Mouse (Mus musculus): Measurements from ENCODE around the gene Lpo. TPM values are rescaled to one million over a fixed set of nuclear protein-coding genes. Genes with fewer than 3 reads are reported as not detected.

Lpo gene
- polyA plus RNA-seq, 1 experiment from 2014 or later: 0.04 TPM

DNA sequence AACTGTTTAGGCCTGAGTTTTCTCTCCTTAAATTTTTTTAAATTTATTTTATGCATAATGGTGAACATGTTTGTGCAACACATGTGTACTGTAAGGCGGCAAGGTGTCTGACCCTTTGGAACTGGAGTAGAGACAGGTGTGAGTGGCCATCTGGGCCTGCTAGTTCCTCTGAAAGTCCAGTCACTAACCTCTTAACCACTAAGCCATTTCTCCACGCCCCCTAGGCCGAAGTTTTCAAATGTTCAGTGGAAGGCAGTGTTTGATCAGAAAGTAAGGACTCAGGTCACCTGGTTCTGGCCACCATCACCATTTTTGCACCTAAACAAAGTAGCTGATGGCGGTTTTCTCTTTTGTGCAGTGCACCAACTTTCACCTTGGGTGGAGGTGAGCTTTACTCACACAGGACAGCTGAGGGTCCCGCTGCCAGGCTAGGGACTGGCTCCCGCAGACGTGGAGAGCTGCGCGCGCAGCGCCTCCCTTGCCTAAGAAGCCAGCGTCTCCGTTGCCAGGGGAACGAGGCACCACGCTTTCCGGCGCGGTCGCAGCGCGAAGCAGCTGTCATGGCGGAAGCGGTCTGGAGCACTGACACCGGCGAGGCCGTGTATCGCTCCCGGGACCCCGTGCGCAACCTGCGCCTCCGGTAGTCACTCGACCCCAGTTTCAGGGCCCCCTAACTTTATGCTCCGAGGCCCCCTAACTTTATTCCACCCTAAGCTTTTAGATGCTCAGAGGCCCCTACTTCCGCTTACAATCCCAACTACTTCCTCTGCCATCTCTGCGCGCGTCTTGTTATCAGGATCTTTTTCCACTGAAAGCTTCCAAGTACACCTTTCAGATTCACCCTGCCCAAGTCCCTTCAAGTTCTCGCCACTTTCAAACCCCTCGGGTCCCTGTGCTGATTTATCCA is 24.9 kb upstream of the Lpo start, which contains the start of gene Mks1:
TSS of gene Mks1 (plus strand) at position 526 of the 907 bp plus-strand sequence.
- Histone ChIP-seq H3K4me1 (ENCODE audit: control insufficient read depth, insufficient read depth, low read length) (no peaks in the 10 kb centered on the region), H3K9ac (ENCODE audit: low read depth, low read length) (peak within 1 kb of the TSS; percentile 71), H3K4me3 (ENCODE audit: low read length) (peak within 1 kb of the TSS; percentile 68), H3K27me3 (replicated peaks; ENCODE audit: control insufficient read depth, insufficient read depth, low read length) (no peaks in the 10 kb centered on the region), H3K4me2 (ENCODE audit: low read depth, low read length) (peak within 1 kb of the TSS; percentile 75), H3K36me3 (ENCODE audit: control insufficient read depth, insufficient read depth, low read length) (no peaks in the 10 kb centered on the region; the same call in 1 of the 2 replicates), H3K9me3 (ENCODE audit: control insufficient read depth, low read length) (no peaks in the 10 kb centered on the region), H3K27ac (ENCODE audit: low read length) (peak within 1 kb of the TSS; percentile 5)
- peak; percentile 95 for ATAC-seq
- WGBS: 4% methylated on average over 40 of the region's 40 CpGs

DNA sequence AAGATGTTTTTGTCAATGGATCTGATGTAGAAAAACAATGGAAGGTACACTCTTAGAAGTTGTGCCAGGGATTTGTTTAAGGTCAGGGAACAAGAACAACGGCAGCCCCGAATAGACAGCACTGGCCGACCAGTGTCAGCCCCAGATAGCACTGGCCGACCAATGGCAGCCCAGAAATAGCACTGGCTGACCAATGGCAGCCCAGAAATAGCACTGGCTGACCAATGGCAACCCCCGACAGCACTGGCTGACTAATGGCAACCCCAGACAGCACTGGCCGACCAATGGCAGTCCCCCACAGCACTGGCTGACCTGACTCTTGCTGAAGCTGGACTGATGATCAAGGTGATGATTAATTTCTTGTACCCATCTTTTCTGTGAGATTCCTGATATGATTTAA is 19.8 kb upstream of the Lpo start:
- H3K4me1 ChIP-seq (ENCODE audit: control insufficient read depth, insufficient read depth, low read length): no peaks in the 10 kb centered on the region
- no peaks in the 10 kb centered on the region for H3K27me3 ChIP-seq (replicated peaks; ENCODE audit: control insufficient read depth, insufficient read depth, low read length)
- no peak overlapping the region for H3K4me3 ChIP-seq (ENCODE audit: low read length)
- 0 out of 2 replicates have a peak, but pooled peaks have one; percentile 19 for ATAC-seq
- no peak overlapping the region for H3K4me2 ChIP-seq (ENCODE audit: low read depth, low read length)
- H3K27ac ChIP-seq (ENCODE audit: low read length): no peak overlapping the region
- H3K36me3 ChIP-seq (ENCODE audit: control insufficient read depth, insufficient read depth, low read length): no peaks in the 10 kb centered on the region
- 81% methylated on average over 6 of the region's 6 CpGs for WGBS
- H3K9ac ChIP-seq (ENCODE audit: low read depth, low read length): no peak overlapping the region
- H3K9me3 ChIP-seq (ENCODE audit: control insufficient read depth, low read length): no peaks in the 10 kb centered on the region

DNA sequence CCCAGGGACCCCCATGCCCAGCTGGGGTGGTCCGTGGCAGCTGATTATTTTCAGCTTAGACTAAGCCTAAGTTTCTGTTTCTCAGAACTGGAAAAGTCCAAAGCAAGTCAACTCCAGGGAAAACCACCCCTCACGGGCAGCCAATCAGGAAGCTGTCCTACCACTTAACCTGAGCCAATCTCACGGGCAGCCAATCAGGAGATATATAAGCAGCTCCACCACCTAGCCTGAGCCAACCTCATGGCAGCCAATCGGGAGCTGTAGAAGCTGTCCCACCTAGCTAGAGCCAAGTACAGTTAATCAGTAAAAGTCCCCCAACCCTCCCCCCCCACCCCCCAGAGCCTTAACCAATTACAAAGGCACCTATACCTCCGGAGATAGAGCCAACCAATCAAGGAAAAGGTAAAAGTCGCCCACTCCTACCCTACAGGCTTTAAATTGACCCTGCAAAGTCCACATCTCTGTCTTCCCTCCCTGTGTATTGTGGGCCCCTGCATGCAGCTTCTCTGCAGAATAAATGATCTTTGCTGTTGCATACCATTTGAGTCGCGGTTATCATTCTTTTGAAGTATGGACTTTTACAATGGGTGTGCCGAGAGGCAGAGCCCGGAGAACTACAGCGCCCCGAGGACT is 19.0 kb upstream of the Lpo start:
- Histone ChIP-seq H3K27me3 (replicated peaks; ENCODE audit: control insufficient read depth, insufficient read depth, low read length) (no peaks in the 10 kb centered on the region), H3K4me3 (ENCODE audit: low read length) (no peak overlapping the region), H3K36me3 (ENCODE audit: control insufficient read depth, insufficient read depth, low read length) (no peaks in the 10 kb centered on the region), H3K4me1 (ENCODE audit: control insufficient read depth, insufficient read depth, low read length) (no peaks in the 10 kb centered on the region), H3K9me3 (ENCODE audit: control insufficient read depth, low read length) (no peaks in the 10 kb centered on the region), H3K4me2 (ENCODE audit: low read depth, low read length) (peak overlapping the region; percentile 25), H3K27ac (ENCODE audit: low read length) (no peak overlapping the region), H3K9ac (ENCODE audit: low read depth, low read length) (no peak overlapping the region)
- 63% methylated on average over 12 of the region's 12 CpGs for WGBS
- peak; percentile 92 for ATAC-seq

DNA sequence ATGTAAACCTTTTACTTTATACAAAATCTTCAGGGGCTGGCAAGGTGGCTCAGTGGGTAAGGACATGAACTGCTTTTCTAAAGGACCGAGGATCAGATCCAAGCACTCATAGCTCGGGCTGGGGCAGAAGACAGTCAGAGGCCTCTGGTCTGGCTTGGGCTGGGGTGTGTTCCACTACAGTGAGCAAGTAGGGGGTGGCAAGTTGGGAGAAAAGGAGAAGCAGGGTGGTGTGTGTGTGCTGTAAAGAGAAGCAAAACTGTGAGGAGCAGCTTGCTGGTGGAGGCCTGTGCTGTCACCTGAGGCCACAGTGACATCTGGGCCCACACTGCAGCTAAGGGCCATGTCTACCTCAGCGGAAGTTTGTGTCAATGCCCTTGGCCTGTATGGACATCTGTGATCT is 13.3 kb upstream of the Lpo start:
- Histone ChIP-seq H3K9ac (ENCODE audit: low read depth, low read length) (no peak overlapping the region), H3K4me2 (ENCODE audit: low read depth, low read length) (no peak overlapping the region), H3K4me1 (ENCODE audit: control insufficient read depth, insufficient read depth, low read length) (no peaks in the 10 kb centered on the region), H3K36me3 (ENCODE audit: control insufficient read depth, insufficient read depth, low read length) (no peaks in the 10 kb centered on the region), H3K27ac (ENCODE audit: low read length) (no peak overlapping the region), H3K9me3 (ENCODE audit: control insufficient read depth, low read length) (no peaks in the 10 kb centered on the region), H3K27me3 (replicated peaks; ENCODE audit: control insufficient read depth, insufficient read depth, low read length) (no peaks in the 10 kb centered on the region), H3K4me3 (ENCODE audit: low read length) (no peak overlapping the region)
- no peak for ATAC-seq
- 83% methylated on average over 3 of the region's 3 CpGs for WGBS

DNA sequence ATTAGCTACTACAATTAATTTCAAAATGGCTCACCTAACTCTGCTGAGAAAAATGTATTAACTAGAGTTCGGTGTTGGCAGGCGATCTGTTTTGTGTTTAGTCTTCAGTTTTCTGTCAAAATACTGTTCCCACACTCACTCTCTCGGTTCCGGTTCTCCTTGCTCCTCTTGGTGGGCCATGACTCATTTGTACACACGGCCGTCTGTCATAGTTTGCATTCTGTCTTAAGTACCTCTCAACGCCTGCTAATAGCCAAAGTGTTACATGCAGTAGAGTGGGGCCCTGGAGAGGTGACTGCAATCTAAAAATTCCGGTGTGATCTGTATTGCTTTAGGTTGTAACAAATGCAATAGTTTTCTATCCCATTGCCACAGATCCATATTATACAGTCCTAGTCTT is 12.6 kb upstream of the Lpo start:
- H3K4me1 ChIP-seq (ENCODE audit: control insufficient read depth, insufficient read depth, low read length): no peaks in the 10 kb centered on the region
- 67% methylated on average over 8 of the region's 8 CpGs for WGBS
- H3K9ac ChIP-seq (ENCODE audit: low read depth, low read length): no peak overlapping the region
- no peak overlapping the region for H3K4me3 ChIP-seq (ENCODE audit: low read length)
- ATAC-seq: no peak
- no peaks in the 10 kb centered on the region for H3K9me3 ChIP-seq (ENCODE audit: control insufficient read depth, low read length)
- H3K27ac ChIP-seq (ENCODE audit: low read length): no peak overlapping the region
- no peaks in the 10 kb centered on the region for H3K36me3 ChIP-seq (ENCODE audit: control insufficient read depth, insufficient read depth, low read length)
- no peak overlapping the region for H3K4me2 ChIP-seq (ENCODE audit: low read depth, low read length)
- no peaks in the 10 kb centered on the region for H3K27me3 ChIP-seq (replicated peaks; ENCODE audit: control insufficient read depth, insufficient read depth, low read length)

DNA sequence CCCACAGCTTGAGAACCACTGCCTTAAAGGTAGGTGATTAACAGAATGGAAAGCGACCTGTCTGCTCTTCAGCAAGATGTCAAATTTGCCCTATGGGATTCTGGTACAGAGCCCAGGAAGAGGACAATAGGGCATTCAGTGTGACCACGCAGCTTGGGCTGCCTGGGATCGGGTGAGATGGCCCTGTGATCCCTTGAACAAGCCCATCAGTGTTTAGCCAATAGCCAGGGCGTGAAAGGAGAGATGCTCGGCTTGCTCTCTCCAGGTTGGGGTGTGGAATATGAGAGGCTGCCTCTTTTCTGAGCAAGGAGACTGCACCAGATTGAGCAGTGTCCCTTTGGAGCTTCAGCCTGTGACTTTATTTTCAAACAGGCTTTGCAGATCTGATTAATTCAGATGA is 6.6 kb downstream of the Lpo start:
- H3K27ac ChIP-seq (ENCODE audit: low read length): no peak overlapping the region
- no peak overlapping the region for H3K4me3 ChIP-seq (ENCODE audit: low read length)
- H3K4me1 ChIP-seq (ENCODE audit: control insufficient read depth, insufficient read depth, low read length): no peaks in the 10 kb centered on the region
- no peaks in the 10 kb centered on the region for H3K27me3 ChIP-seq (replicated peaks; ENCODE audit: control insufficient read depth, insufficient read depth, low read length)
- no peak overlapping the region for H3K9ac ChIP-seq (ENCODE audit: low read depth, low read length)
- no peak overlapping the region for H3K4me2 ChIP-seq (ENCODE audit: low read depth, low read length)
- no peaks in the 10 kb centered on the region for H3K36me3 ChIP-seq (ENCODE audit: control insufficient read depth, insufficient read depth, low read length)
- WGBS: 59% methylated on average over 5 of the region's 5 CpGs
- H3K9me3 ChIP-seq (ENCODE audit: control insufficient read depth, low read length): no peaks in the 10 kb centered on the region
- no peak for ATAC-seq

DNA sequence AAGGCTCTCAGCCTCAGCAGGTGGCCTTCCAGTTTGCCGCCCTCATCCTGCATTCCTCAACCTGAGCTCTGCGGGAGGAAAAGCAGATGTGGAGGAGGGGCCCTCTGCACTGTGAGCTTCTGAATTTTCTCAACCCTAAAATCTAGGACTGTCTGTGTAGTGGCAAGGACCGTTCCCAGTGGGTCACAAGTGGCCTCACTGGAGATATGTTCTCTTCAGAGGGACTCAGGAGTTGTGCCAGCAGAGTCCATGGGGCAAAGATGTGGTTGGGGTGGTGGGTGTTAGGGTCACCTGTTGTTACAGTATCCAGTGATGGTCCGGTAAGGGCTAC is 10.7 kb downstream of the Lpo start:
- Histone ChIP-seq H3K4me2 (ENCODE audit: low read depth, low read length) (peak overlapping the region; percentile 56), H3K9me3 (ENCODE audit: control insufficient read depth, low read length) (no peaks in the 10 kb centered on the region), H3K4me1 (ENCODE audit: control insufficient read depth, insufficient read depth, low read length) (no peaks in the 10 kb centered on the region)

DNA sequence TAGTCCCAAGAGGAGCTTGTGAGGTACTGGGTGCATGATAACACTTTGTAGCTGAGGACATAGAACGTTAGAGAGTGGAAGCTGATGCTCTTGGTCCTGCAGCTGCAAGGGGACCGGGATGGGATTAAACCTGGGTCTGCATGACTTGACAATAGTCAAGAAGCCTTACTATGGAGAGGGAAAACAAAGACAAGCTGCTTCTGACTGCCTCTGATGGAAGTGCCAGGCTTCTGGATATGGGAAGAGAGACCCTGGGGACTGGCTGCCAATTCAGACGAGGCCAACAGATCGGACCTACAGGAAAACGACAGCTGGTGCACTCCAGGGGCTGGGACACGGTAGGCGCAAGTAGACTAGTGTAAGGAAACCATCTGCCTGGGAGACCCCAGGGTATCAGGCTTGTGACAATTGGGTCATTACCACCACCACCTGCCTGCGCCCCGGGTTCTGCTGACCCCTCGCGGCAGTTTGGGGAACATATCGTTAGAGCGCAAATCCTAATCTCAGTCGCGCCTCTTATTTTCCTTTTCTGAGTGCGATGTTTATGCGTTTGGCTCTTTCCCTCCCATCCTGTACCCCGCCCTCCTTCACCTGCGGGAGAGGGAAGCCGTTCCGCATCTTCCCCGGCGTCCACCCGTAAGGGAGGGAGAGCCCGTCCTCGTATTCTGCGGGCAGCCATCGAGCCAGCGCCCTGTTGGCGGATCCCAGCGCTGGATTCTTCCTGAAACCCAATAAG is 11.2 kb downstream of the Lpo start:
- Histone ChIP-seq H3K36me3 (ENCODE audit: control insufficient read depth, insufficient read depth, low read length) (no peaks in the 10 kb centered on the region), H3K4me3 (ENCODE audit: low read length) (peak overlapping the region; percentile 42), H3K27ac (ENCODE audit: low read length) (no peak overlapping the region), H3K4me2 (ENCODE audit: low read depth, low read length) (peak overlapping the region; percentile 56), H3K9me3 (ENCODE audit: control insufficient read depth, low read length) (no peaks in the 10 kb centered on the region), H3K4me1 (ENCODE audit: control insufficient read depth, insufficient read depth, low read length) (no peaks in the 10 kb centered on the region), H3K27me3 (replicated peaks; ENCODE audit: control insufficient read depth, insufficient read depth, low read length) (peaks cover 5% of the 10 kb centered on the region; the same call in 1 of the 2 replicates), H3K9ac (ENCODE audit: low read depth, low read length) (peak overlapping the region; percentile 31; the same call in 1 of the 2 replicates)
- no peak for ATAC-seq
- 3% methylated on average over 31 of the region's 31 CpGs for WGBS

More for the DNA sequence above, 10.7 kb downstream of the Lpo start:
- Histone ChIP-seq H3K4me3 (ENCODE audit: low read length) (peak overlapping the region; percentile 42), H3K27ac (ENCODE audit: low read length) (no peak overlapping the region), H3K36me3 (ENCODE audit: control insufficient read depth, insufficient read depth, low read length) (no peaks in the 10 kb centered on the region), H3K27me3 (replicated peaks; ENCODE audit: control insufficient read depth, insufficient read depth, low read length) (peaks cover 5% of the 10 kb centered on the region; the same call in 1 of the 2 replicates), H3K9ac (ENCODE audit: low read depth, low read length) (peak overlapping the region; percentile 31; the same call in 1 of the 2 replicates)
- WGBS: 35% methylated on average over 4 of the region's 4 CpGs
- ATAC-seq: no peak

DNA sequence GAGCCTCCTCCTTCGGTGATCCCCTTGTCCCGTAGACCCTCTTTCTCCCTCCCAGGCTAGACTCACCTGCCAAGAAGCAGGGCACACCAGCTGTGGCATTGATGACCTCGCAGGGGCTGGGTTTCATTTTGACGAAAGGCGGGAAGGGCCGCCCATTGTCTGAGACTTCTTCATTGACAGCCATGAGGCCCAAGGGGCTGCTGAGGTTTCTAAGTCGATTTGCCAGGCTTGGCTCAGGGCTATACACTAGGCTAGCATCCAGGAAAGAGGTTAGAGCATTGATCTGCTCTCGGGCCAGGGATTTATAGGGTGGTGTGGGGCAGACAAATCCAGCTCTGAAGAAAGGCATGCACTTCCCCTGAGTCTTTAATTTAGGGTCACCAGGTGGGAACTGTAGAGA is 13.3 kb downstream of the Lpo start:
- Histone ChIP-seq H3K9me3 (ENCODE audit: control insufficient read depth, low read length) (no peaks in the 10 kb centered on the region), H3K4me3 (ENCODE audit: low read length) (no peak overlapping the region), H3K36me3 (ENCODE audit: control insufficient read depth, insufficient read depth, low read length) (no peaks in the 10 kb centered on the region), H3K4me2 (ENCODE audit: low read depth, low read length) (no peak overlapping the region), H3K27ac (ENCODE audit: low read length) (no peak overlapping the region), H3K4me1 (ENCODE audit: control insufficient read depth, insufficient read depth, low read length) (no peaks in the 10 kb centered on the region), H3K9ac (ENCODE audit: low read depth, low read length) (no peak overlapping the region), H3K27me3 (replicated peaks; ENCODE audit: control insufficient read depth, insufficient read depth, low read length) (peaks cover 5% of the 10 kb centered on the region; the same call in 1 of the 2 replicates)
- WGBS: 70% methylated on average over 8 of the region's 8 CpGs
- no peak for ATAC-seq

Measured in intestine, embryonic 16.5 days (tissue).